Comparison of ENCODE assay signal across 8 mouse cellular contexts in the genomic region with DNA sequence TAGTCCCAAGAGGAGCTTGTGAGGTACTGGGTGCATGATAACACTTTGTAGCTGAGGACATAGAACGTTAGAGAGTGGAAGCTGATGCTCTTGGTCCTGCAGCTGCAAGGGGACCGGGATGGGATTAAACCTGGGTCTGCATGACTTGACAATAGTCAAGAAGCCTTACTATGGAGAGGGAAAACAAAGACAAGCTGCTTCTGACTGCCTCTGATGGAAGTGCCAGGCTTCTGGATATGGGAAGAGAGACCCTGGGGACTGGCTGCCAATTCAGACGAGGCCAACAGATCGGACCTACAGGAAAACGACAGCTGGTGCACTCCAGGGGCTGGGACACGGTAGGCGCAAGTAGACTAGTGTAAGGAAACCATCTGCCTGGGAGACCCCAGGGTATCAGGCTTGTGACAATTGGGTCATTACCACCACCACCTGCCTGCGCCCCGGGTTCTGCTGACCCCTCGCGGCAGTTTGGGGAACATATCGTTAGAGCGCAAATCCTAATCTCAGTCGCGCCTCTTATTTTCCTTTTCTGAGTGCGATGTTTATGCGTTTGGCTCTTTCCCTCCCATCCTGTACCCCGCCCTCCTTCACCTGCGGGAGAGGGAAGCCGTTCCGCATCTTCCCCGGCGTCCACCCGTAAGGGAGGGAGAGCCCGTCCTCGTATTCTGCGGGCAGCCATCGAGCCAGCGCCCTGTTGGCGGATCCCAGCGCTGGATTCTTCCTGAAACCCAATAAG. TPM values are rescaled to one million over a fixed set of nuclear protein-coding genes. Genes with fewer than 3 reads are reported as not detected.
A peak's percentile ranks its signal among the peaks of the same experiment; 100 is the strongest.
DNase-seq lines count a peak whose midpoint lies in the region; ATAC-seq and TF ChIP-seq lines count a peak whose summit lies in the region.

No protein-coding gene starts in this region.

- no peaks in the 10 kb centered on the region for H3K9me3 ChIP-seq in liver, embryonic 13.5 days (replicated peaks)

- peak overlapping the region; percentile 56 for H3K4me2 ChIP-seq in liver, embryonic 13.5 days

- H3K4me1 ChIP-seq in kidney, adult 2 months (ENCODE audit: control insufficient read depth, insufficient read depth, low read length): no peaks in the 10 kb centered on the region
- 0 out of 2 replicates have a peak, but pooled peaks cover 3% of the 10 kb centered on the region for H3K4me1 ChIP-seq in liver, embryonic 13.5 days (replicated peaks)

- peak; percentile 44 for DNase-seq in urinary bladder, postnatal 25 days (ENCODE audit: low spot score)
- no peak for DNase-seq in urinary bladder, adult 2 months (ENCODE audit: low spot score)
- DNase-seq in cerebellum, postnatal 14 days: peak; percentile 93 to 94
- peak; percentile 23 to 39 for DNase-seq in frontal cortex, postnatal 25 days (ENCODE audit: low spot score in 2 of 2)
- peak; percentile 15 for DNase-seq in kidney, adult 2 months
- DNase-seq in liver, embryonic 13.5 days: no peak
- peak; percentile 59 for DNase-seq in neural tube, embryonic 10.5 days (ENCODE audit: extremely low spot score, low spot score)

- WGBS in kidney, adult 2 months: 4% methylated on average over 31 of the region's 31 CpGs
- 4% methylated on average over 31 of the region's 31 CpGs for WGBS in liver, embryonic 13.5 days (ENCODE audit: insufficient replicate concordance)

- H3K36me3 ChIP-seq in kidney, adult 2 months (ENCODE audit: control insufficient read depth, insufficient read depth, low read length): no peaks in the 10 kb centered on the region
- no peaks in the 10 kb centered on the region for H3K36me3 ChIP-seq in liver, embryonic 13.5 days

- TF ChIP-seq POLR2A in kidney, adult 2 months (IDR thresholded peaks at IDR 0.05; ENCODE audit: low read depth, low read length): no peak

- TF ChIP-seq CTCF in kidney, adult 2 months (conservative IDR thresholded peaks at IDR 0.05; ENCODE audit: insufficient read depth, insufficient read length, low read depth, low read length): peak; percentile 66

- no peak overlapping the region for H3K9ac ChIP-seq in liver, embryonic 13.5 days

- peak overlapping the region; percentile 47 for H3K4me3 ChIP-seq in kidney, adult 2 months (ENCODE audit: insufficient read depth, low read depth, low read length)
- peak overlapping the region; percentile 35 for H3K4me3 ChIP-seq in liver, embryonic 13.5 days (replicated peaks)

- no peak for ATAC-seq in liver, embryonic 13.5 days (ENCODE audit: low read depth)
- ATAC-seq in inflammation-experienced regulatory T-cells, adult 6 months: no peak

- H3K27ac ChIP-seq in kidney, adult 2 months (ENCODE audit: insufficient read depth, low read depth, low read length): no peak overlapping the region
- no peak overlapping the region for H3K27ac ChIP-seq in liver, embryonic 13.5 days

- H3K27me3 ChIP-seq in kidney, adult 2 months (replicated peaks; ENCODE audit: control insufficient read depth, insufficient read depth, low read length): no peaks in the 10 kb centered on the region
- peaks cover 23% of the 10 kb centered on the region for H3K27me3 ChIP-seq in liver, embryonic 13.5 days

RNA-seq across cellular contexts. Expression of a gene that starts 11.2 kb away (rescaled TPM):
- not detected in 2 replicates for polyA plus RNA-seq in urinary bladder, adult 2 months (2012; rRNA removed)
- 0.22 and 0.50 TPM in 2 replicates for polyA plus RNA-seq in kidney, adult 2 months (2012; rRNA removed)
- not detected in 2 replicates for polyA plus RNA-seq in liver, embryonic 13.5 days (2015; fragmentation: Nextera tagmentation; extraction: Ambion mirVana)
- not detected for polyA plus RNA-seq in inflammation-experienced regulatory T-cells, adult 6 months (2017; shearing (Covaris generic))

RNA-seq across cellular contexts. Expression of a gene that starts 23.5 kb away (rescaled TPM):
- 0.46 and 1.1 TPM in 2 replicates for polyA plus RNA-seq in urinary bladder, adult 2 months (2012; rRNA removed)
- polyA plus RNA-seq in kidney, adult 2 months (2012; rRNA removed): 0.05 TPM in 1 of 2 replicates, not detected in the other
- polyA plus RNA-seq in liver, embryonic 13.5 days (2015; fragmentation: Nextera tagmentation; extraction: Ambion mirVana): 276 and 298 TPM in 2 replicates
- polyA plus RNA-seq in inflammation-experienced regulatory T-cells, adult 6 months (2017; shearing (Covaris generic)): not detected

RNA-seq across cellular contexts. Expression of a gene that starts 36.1 kb away (rescaled TPM):
- 14.6 and 19.2 TPM in 2 replicates for polyA plus RNA-seq in urinary bladder, adult 2 months (2012; rRNA removed)
- 9.6 and 11.3 TPM in 2 replicates for polyA plus RNA-seq in kidney, adult 2 months (2012; rRNA removed)
- 2.1 and 2.5 TPM in 2 replicates for polyA plus RNA-seq in liver, embryonic 13.5 days (2015; fragmentation: Nextera tagmentation; extraction: Ambion mirVana)
- 10 to 100 TPM in 1 of 3 experiments, 1 to 10 TPM in 2; 5.0 to 11.2 (median 5.6) TPM for polyA plus RNA-seq in inflammation-experienced regulatory T-cells, adult 6 months (2017; shearing (Covaris generic))

RNA-seq across cellular contexts. Expression of a gene that starts 56.5 kb away (rescaled TPM):
- polyA plus RNA-seq in urinary bladder, adult 2 months (2012; rRNA removed): 9.7 and 11.4 TPM in 2 replicates
- polyA plus RNA-seq in kidney, adult 2 months (2012; rRNA removed): 3.1 and 4.2 TPM in 2 replicates
- 2.7 and 3.1 TPM in 2 replicates for polyA plus RNA-seq in liver, embryonic 13.5 days (2015; fragmentation: Nextera tagmentation; extraction: Ambion mirVana)
- 1 to 10 TPM; 1.7 to 3.8 (median 3.4) TPM for polyA plus RNA-seq in inflammation-experienced regulatory T-cells, adult 6 months (2017; shearing (Covaris generic))

RNA-seq across cellular contexts. Expression of a gene that starts 58.5 kb away (rescaled TPM):
- polyA plus RNA-seq in urinary bladder, adult 2 months (2012; rRNA removed): not detected in 2 replicates
- not detected in 2 replicates for polyA plus RNA-seq in kidney, adult 2 months (2012; rRNA removed)
- 3.0 TPM in 2 replicates for polyA plus RNA-seq in liver, embryonic 13.5 days (2015; fragmentation: Nextera tagmentation; extraction: Ambion mirVana)
- not detected for polyA plus RNA-seq in inflammation-experienced regulatory T-cells, adult 6 months (2017; shearing (Covaris generic))

Comparison
In these comparisons a context has a peak if more than half of its experiments do, and no peak if none do; other contexts are left out.
1. DNase-seq: peak in urinary bladder, postnatal 25 days (single experiment), cerebellum, postnatal 14 days (2 of 2), frontal cortex, postnatal 25 days (2 of 2), kidney, adult 2 months (single experiment) and neural tube, embryonic 10.5 days (single experiment); none in urinary bladder, adult 2 months (single experiment) and liver, embryonic 13.5 days (single experiment).
2. RNA of a gene that starts 23.5 kb away (polyA plus RNA-seq): 276 to 298 TPM in liver, embryonic 13.5 days; 0.46 to 1.1 TPM in urinary bladder, adult 2 months, 0.05 TPM in kidney, adult 2 months and not detected in inflammation-experienced regulatory T-cells, adult 6 months; every median in the first group is over 100 times any median in the second.